Mouse (Mus musculus): ENCODE measurements around the gene Slc16a4. TPM values are rescaled to one million over a fixed set of nuclear protein-coding genes. Genes with fewer than 3 reads are reported as not detected.

The Slc16a4 gene
- total RNA-seq (2021) = 1 to 10 TPM in 1 of 2 experiments, under 1 TPM in 1; 0.86 to 1.1 TPM

- DNase-seq = no peak
Measured at GRCm38 (mm10) chr3:107290764-107291381, at the start of gene Slc16a4. Slc16a4 (plus strand) TSS chr3:107291230.

GRCm38 (mm10) chr3:107241389-107242094 is 49.5 kb upstream of the Slc16a4 start:
- DNase-seq = no peak

GRCm38 (mm10) chr3:107246876-107247275 is 44.2 kb upstream of the Slc16a4 start:
- DNase-seq = no peak

- no peak for DNase-seq
Measured at GRCm38 (mm10) chr3:107249042-107249441, 42.0 kb upstream of the Slc16a4 start.

- no peak for DNase-seq
Measured at GRCm38 (mm10) chr3:107250320-107250719, 40.7 kb upstream of the Slc16a4 start.

GRCm38 (mm10) chr3:107252035-107252434 is 39.0 kb upstream of the Slc16a4 start:
- no peak for DNase-seq

GRCm38 (mm10) chr3:107253925-107254324 is 37.1 kb upstream of the Slc16a4 start:
- no peak for DNase-seq

- DNase-seq = no peak
Measured at GRCm38 (mm10) chr3:107255992-107256391, 35.0 kb upstream of the Slc16a4 start.

- DNase-seq = no peak
Measured at GRCm38 (mm10) chr3:107256724-107257123, 34.3 kb upstream of the Slc16a4 start.

- no peak for DNase-seq
Measured at GRCm38 (mm10) chr3:107257924-107258323, 33.1 kb upstream of the Slc16a4 start.

- DNase-seq = peak in 1 of 2 experiments; percentile 30
Measured at GRCm38 (mm10) chr3:107260956-107261850, 29.8 kb upstream of the Slc16a4 start.

GRCm38 (mm10) chr3:107261851-107262165 is 29.2 kb upstream of the Slc16a4 start:
- peak in 1 of 2 experiments; percentile 13 for DNase-seq

- DNase-seq = no peak
Measured at GRCm38 (mm10) chr3:107266814-107267345, 24.1 kb upstream of the Slc16a4 start.

- DNase-seq = no peak
Measured at GRCm38 (mm10) chr3:107272433-107272832, 18.6 kb upstream of the Slc16a4 start.

GRCm38 (mm10) chr3:107273820-107274219 is 17.2 kb upstream of the Slc16a4 start:
- peak; percentile 64 to 65 for DNase-seq

GRCm38 (mm10) chr3:107275351-107275750 is 15.7 kb upstream of the Slc16a4 start:
- no peak for DNase-seq

GRCm38 (mm10) chr3:107275996-107276395 is 15.0 kb upstream of the Slc16a4 start:
- no peak for DNase-seq

GRCm38 (mm10) chr3:107276626-107277025 is 14.4 kb upstream of the Slc16a4 start:
- DNase-seq = no peak

GRCm38 (mm10) chr3:107278479-107279269 is 12.4 kb upstream of the Slc16a4 start, which contains the start of gene Lamtor5:
Lamtor5 (plus strand) TSS chr3:107278858.
- DNase-seq = peak; percentile 90 to 91

GRCm38 (mm10) chr3:107286123-107286522 is 4.9 kb upstream of the Slc16a4 start:
- DNase-seq = no peak

GRCm38 (mm10) chr3:107287346-107287745 is 3.7 kb upstream of the Slc16a4 start:
- no peak for DNase-seq

Data from layer of hippocampus, postnatal 36 days (tissue).